Mouse (Mus musculus): ENCODE measurements around the gene Thtpa.

GRCm38 (mm10) chr14:55104365-55104764 is 9.8 kb downstream of the Thtpa start:
- TF ChIP-seq CTCF (IDR thresholded peaks at IDR 0.05; ENCODE audit: low read depth, low read length) = no peak
- no peak for TF ChIP-seq POLR2A (IDR thresholded peaks at IDR 0.05; ENCODE audit: extremely low read depth, insufficient read depth, low read length)
